Mouse (Mus musculus): ENCODE data around the gene Usp4. TPM values are rescaled to one million over a fixed set of nuclear protein-coding genes. Genes with fewer than 3 reads are reported as not detected.
"Not testable (repeated sequence)": the region's sequence is repeated elsewhere in the genome, so short reads cannot be mapped to it uniquely, and the experiment has no call there.

Usp4 gene
- total RNA-seq (2015; ENCODE audit: low replicate concordance): 158 and 217 TPM in 2 replicates
- total RNA-seq (2017; ENCODE audit: low replicate concordance): 141 and 164 TPM in 2 replicates

DNA sequence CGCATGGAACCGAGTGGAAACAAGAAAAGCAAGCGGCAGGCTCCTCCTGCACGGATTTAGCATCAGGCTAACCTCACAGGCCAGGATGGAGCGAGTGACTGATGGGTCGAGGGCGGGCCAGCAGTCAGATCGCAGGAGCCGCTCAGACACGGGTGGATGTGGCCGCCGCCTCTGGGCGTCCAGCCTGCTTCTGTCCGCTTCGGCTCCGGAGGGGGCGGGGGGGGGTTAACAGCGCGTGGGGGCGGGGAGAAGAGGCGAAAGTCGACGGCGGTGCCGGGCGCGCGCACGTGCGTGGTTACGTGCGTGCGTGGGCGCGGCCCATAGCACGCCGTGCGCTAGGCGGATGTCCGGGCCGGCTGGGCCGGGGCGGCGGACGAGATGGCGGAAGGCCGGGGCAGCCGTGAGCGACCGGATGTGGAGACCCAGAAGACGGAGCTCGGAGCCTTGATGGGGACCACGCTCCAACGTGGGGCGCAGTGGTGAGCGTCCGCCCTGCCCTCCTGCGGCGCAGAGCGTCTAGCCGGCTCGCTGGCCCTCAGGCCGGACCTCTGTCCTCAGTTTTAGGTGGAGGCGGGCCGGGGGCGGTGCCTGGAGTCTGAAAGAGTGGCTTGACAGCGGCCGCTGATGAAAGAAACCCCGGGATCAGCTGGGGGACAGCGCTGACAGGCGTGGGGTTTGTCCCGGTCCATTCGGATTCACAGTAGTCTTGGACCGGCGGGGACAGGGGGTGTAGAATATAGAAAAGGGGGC lies at the start of gene Usp4:
Usp4 (plus strand) TSS at position 314 of the 750 bp plus-strand sequence.
- peak; percentile 79 for ATAC-seq (replicated peaks; ENCODE audit: low FRiP score, poor library complexity, severe bottlenecking)

GRCm38 (mm10) chr9:108301853-108302252 lies 45.8 kb upstream of the Usp4 start:
- ATAC-seq (replicated peaks; ENCODE audit: low FRiP score, poor library complexity, severe bottlenecking): no peak

DNA sequence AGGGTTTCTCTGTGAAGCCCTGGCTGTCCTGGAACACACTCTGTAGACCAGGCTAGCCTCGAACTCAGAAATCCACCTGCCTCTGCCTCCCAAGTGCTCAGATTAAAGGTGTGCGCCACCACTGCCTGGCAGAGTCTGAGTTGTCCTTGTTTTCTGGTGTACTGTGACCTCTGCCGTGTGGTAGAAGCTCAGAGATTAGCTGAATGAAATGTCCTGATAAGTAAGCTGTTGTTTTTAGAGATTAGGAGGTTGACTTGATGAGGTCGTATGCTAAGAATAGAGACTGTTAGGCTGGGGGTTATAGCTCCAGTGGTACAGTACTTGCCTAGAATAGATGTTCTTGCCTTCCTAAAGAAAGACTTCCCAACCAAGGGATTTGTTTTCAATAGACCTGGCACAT lies 42.9 kb upstream of the Usp4 start:
- no peak for ATAC-seq (replicated peaks; ENCODE audit: low FRiP score, poor library complexity, severe bottlenecking)

GRCm38 (mm10) chr9:108305170-108305569 lies 42.5 kb upstream of the Usp4 start:
- peak; percentile 33 for ATAC-seq (replicated peaks; ENCODE audit: low FRiP score, poor library complexity, severe bottlenecking)

GRCm38 (mm10) chr9:108305629-108306520 lies 41.8 kb upstream of the Usp4 start, which contains the start of the genes Rhoa and Tcta:
Gene Rhoa, plus strand, starts transcription at chr9:108306129.
Gene Tcta, minus strand, starts transcription at chr9:108306160.
- peak; percentile 81 for ATAC-seq (replicated peaks; ENCODE audit: low FRiP score, poor library complexity, severe bottlenecking)

DNA sequence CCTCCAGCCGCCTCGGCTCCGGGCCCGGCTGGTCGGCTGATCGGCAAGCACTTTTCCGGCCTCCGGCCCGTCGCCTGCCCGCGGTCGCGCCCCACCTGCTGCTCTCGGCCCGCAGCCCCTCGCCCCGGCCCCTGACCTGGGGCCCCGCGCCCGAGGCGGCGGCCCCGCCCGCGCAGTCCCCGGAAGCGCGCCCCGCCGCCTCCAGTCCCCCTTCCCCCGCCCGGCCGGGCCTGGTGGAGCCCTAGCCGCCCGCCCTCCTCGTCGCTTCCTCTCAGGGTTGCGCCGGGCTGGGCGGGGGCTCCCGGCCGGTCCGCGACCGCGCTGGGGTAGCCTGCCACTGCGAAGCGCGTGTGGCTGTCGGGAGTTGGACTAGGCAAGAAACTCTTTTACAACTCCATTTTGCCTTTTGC lies 41.1 kb upstream of the Usp4 start:
- peak; percentile 46 for ATAC-seq (replicated peaks; ENCODE audit: low FRiP score, poor library complexity, severe bottlenecking)

GRCm38 (mm10) chr9:108307021-108307807 lies 40.4 kb upstream of the Usp4 start:
- peak; percentile 44 for ATAC-seq (replicated peaks; ENCODE audit: low FRiP score, poor library complexity, severe bottlenecking)

DNA sequence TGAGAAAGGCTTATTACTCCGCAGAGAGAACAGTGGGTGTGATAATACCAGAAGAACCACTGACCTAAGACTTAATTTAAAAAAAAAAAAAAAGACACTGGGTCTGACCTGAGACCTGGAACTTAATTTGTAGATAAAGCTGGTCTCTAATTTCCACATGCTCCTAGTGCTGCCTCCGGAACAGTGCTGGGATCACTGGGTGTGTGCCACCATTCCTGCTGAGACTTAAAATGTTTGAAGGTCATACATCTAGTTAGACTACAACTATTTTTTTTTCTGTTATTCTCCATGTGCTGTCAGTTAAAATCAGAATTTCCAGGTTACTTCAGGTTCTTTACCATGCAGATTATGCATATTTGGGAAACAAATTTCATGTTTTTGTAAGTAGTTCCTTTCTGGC lies 39.5 kb upstream of the Usp4 start:
- no peak for ATAC-seq (replicated peaks; ENCODE audit: low FRiP score, poor library complexity, severe bottlenecking)

GRCm38 (mm10) chr9:108317572-108317971 lies 30.1 kb upstream of the Usp4 start:
- ATAC-seq (replicated peaks; ENCODE audit: low FRiP score, poor library complexity, severe bottlenecking): peak; percentile 68

DNA sequence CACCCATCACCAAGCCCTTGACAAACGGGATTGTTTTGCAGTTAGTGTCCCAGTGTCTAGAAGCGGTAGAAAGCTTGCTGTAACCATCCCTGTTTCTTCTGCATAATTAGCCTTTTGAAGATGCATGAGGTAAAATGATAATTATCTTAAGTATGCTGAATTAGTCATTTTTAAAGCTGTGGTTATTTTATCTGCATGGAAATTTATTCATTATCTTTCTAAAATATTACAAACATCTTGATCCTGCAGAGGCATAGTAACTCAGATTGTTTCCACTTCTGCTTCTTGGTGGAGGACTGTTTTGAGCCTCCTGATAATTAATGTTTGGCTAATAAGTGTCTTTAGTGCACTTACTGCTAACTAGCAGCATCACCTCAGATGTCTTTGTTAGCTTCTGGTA lies 29.2 kb upstream of the Usp4 start:
- ATAC-seq (replicated peaks; ENCODE audit: low FRiP score, poor library complexity, severe bottlenecking): no peak

- ATAC-seq (replicated peaks; ENCODE audit: low FRiP score, poor library complexity, severe bottlenecking): not testable (repeated sequence)
Observed at GRCm38 (mm10) chr9:108322054-108322453, 25.6 kb upstream of the Usp4 start.

DNA sequence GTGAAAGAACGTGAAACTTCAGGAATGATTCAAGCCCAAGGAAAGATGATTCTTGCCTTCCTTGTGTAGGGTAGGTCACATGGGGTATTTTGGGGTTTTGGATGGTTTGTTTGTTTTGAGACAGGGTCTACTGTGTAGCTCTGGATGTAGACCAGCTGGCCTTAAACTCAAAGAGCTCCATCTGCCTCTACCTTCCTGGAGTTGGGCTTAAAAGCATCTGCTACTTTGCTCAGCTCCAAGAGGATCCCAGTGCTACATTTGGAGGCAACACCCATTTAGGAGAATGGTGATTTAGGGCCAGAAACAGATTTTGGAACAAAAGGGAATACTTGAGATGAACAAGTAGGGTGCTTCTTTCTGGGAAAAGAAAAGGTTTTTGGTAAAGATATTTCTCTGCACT lies 22.9 kb upstream of the Usp4 start:
- ATAC-seq (replicated peaks; ENCODE audit: low FRiP score, poor library complexity, severe bottlenecking): no peak

DNA sequence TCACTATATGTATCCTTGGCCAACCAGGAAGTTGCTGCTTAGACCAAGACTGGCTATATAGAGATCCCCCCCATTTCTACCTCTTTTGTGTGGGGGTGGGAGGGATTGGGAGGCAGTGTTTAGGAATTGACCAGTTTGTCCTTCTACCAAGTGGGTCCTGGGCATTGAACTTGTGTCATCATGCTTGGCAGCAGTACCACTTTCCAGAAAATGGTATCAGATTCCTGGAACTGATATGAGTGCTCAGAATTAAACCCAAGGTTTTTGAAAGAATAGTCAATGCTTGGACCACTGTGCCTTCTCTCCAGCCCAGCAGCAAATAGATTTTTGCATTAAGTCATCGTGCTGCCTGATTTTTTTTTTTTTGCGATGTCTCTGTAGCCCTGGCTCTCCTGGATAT lies 21.8 kb upstream of the Usp4 start:
- no peak for ATAC-seq (replicated peaks; ENCODE audit: low FRiP score, poor library complexity, severe bottlenecking)

- no peak for ATAC-seq (replicated peaks; ENCODE audit: low FRiP score, poor library complexity, severe bottlenecking)
Observed at GRCm38 (mm10) chr9:108337848-108338550, 9.7 kb upstream of the Usp4 start.

DNA sequence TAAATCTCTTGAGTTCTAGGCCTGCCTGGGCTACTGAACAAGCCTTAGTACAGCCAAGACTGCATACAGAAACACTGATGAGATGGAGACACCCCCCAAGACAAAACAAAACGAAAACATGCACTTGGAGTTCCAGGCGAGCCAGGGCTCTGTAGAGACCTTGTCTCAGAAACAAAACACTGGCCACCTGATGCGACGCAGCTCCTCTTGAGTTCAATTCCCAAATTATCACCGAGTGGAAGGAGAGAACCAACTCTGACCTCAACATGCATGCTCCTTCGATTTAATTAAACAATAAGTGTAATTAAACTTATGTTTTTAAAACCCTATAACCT lies 9.1 kb upstream of the Usp4 start:
- no peak for ATAC-seq (replicated peaks; ENCODE audit: low FRiP score, poor library complexity, severe bottlenecking)

- ATAC-seq (replicated peaks; ENCODE audit: low FRiP score, poor library complexity, severe bottlenecking): peak; percentile 71
Observed at GRCm38 (mm10) chr9:108338886-108339781, 8.5 kb upstream of the Usp4 start, which contains the start of gene Gpx1. Gene Gpx1, plus strand, starts transcription at chr9:108338903.

GRCm38 (mm10) chr9:108339886-108340257 lies 7.8 kb upstream of the Usp4 start:
- 0 out of 2 replicates have a peak, but pooled peaks have one; percentile 5 for ATAC-seq (replicated peaks; ENCODE audit: low FRiP score, poor library complexity, severe bottlenecking)
